Mouse (Mus musculus) mouse embryonic stem cell (cell line): ENCODE measurements around the gene Neurl3.

Experiments used
- in situ Hi-C, 2 experiments: fragments of 300-500 bp; cut with MboI; formaldehyde crosslinking; loops; 1 replicate in 1 of 2; 3 replicates in 1 of 2; pipeline ENCODE4 v1.14.3; 2019 to 2020; ENCODE audit warnings: low sequenced_read_pairs in 2 of 2, low pct_unique_long_range_greater_than_20kb in 1 of 2, mixed read lengths in 1 of 2; ENCODE audit not compliant: unreplicated experiment in 1 of 2

Neurl3 gene

GRCm38 (mm10) chr1:36266293-36266692 is 8.2 kb downstream of the Neurl3 start:
- in situ Hi-C loops = loop anchor here in 1 of 2 experiments (25.0 kb wide), 1 partner anchor 429 kb away; no protein-coding TSS in a partner anchor

GRCm38 (mm10) chr1:36263833-36264488 is 10.5 kb downstream of the Neurl3 start:
- in situ Hi-C loops = loop anchor here in 1 of 2 experiments (25.0 kb wide), 1 partner anchor 427 kb away; no protein-coding TSS in a partner anchor

- in situ Hi-C loops = loop anchor here in 1 of 2 experiments (25.0 kb wide), 1 partner anchor 425 kb away; no protein-coding TSS in a partner anchor
Measured at GRCm38 (mm10) chr1:36261708-36262504, 12.6 kb downstream of the Neurl3 start.

- in situ Hi-C loops = loop anchor here in 1 of 2 experiments (25.0 kb wide), 1 partner anchor 423 kb away; no protein-coding TSS in a partner anchor
Measured at GRCm38 (mm10) chr1:36260418-36260817, 14.1 kb downstream of the Neurl3 start.

GRCm38 (mm10) chr1:36259281-36259680 is 15.2 kb downstream of the Neurl3 start:
- in situ Hi-C loops = loop anchor here in 1 of 2 experiments (25.0 kb wide), 1 partner anchor 422 kb away; no protein-coding TSS in a partner anchor

GRCm38 (mm10) chr1:36258631-36259030 is 15.8 kb downstream of the Neurl3 start:
- in situ Hi-C loops = loop anchor here in 1 of 2 experiments (25.0 kb wide), 1 partner anchor 421 kb away; no protein-coding TSS in a partner anchor

- in situ Hi-C loops = loop anchor here in 1 of 2 experiments (25.0 kb wide), 1 partner anchor 420 kb away; no protein-coding TSS in a partner anchor
Measured at GRCm38 (mm10) chr1:36257276-36257675, 17.2 kb downstream of the Neurl3 start.

GRCm38 (mm10) chr1:36255871-36256640 is 18.4 kb downstream of the Neurl3 start:
- in situ Hi-C loops = loop anchor here in 1 of 2 experiments (25.0 kb wide), 1 partner anchor 419 kb away; no protein-coding TSS in a partner anchor

- in situ Hi-C loops = loop anchor here in 1 of 2 experiments (25.0 kb wide), 1 partner anchor 417 kb away; no protein-coding TSS in a partner anchor
Measured at GRCm38 (mm10) chr1:36254635-36255360, 19.7 kb downstream of the Neurl3 start.

GRCm38 (mm10) chr1:36252791-36253190 is 21.7 kb downstream of the Neurl3 start:
- in situ Hi-C loops = loop anchor here in 1 of 2 experiments (25.0 kb wide), 1 partner anchor 415 kb away; no protein-coding TSS in a partner anchor

GRCm38 (mm10) chr1:36251426-36251825 is 23.1 kb downstream of the Neurl3 start:
- in situ Hi-C loops = loop anchor here in 1 of 2 experiments (25.0 kb wide), 1 partner anchor 414 kb away; no protein-coding TSS in a partner anchor

- in situ Hi-C loops = no loop called here
Measured at GRCm38 (mm10) chr1:36246688-36247087, 27.8 kb downstream of the Neurl3 start.

- in situ Hi-C loops = no loop called here
Measured at GRCm38 (mm10) chr1:36244828-36245215, 29.7 kb downstream of the Neurl3 start.

GRCm38 (mm10) chr1:36244058-36244827 is 30.2 kb downstream of the Neurl3 start, which contains the start of gene Uggt1:
Gene Uggt1 (minus strand): TSS chr1:36244720.
- in situ Hi-C loops = no loop called here

- in situ Hi-C loops = no loop called here
Measured at GRCm38 (mm10) chr1:36243447-36244057, 30.9 kb downstream of the Neurl3 start.

GRCm38 (mm10) chr1:36241903-36242429 is 32.5 kb downstream of the Neurl3 start:
- in situ Hi-C loops = no loop called here
